ENCODE assay signal across 9 mouse cellular contexts in the genomic region with DNA sequence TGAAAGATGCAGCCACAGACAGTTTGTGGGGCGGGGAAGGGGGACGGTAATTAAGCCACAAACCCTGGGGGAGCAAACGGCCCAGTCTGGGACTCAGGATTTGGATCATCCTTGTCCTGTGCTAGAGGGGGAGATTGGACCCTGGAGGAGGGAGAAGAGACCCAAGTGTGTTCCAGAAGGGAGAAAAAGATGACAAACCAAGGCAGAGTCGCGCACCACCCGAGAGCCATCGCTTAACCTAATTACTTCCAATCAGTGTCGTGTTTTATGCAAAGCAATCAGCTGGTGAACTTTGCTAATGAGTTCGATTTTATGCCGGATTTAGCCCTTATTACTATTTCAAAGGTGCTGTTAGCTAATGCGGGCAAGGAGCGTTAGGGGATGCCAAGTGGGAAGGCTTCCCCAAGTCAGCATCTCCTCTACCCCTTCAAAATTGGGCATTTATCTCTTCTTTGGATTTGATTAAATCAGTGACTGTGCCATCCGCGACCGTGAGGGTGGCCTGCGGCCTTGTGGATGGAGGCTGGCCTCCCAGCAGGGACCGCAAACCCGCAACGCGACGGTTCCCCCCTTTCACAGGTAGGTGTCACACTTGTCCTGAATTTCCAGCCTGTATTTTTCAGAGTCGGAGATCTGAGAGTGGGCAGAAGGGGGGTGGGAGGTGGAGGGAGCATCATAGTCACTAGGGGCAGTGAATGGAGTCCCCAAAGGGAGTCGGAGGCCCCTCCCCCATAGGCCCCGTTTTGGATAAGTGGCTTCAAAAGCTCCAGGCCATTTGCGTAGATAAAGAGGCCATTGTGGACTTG. TPM values are rescaled to one million over a fixed set of nuclear protein-coding genes. Genes with fewer than 3 reads are reported as not detected.
DNase-seq lines count a peak whose midpoint lies in the region; ATAC-seq and TF ChIP-seq lines count a peak whose summit lies in the region.
"Had no signal": no experiment of that assay in that cellular context is flagged by ENCODE, and none has a peak within 500 bp of the region (broad histone marks: within the 10 kb centered on the region; RNA-seq: fewer than 3 reads in every experiment).

No protein-coding gene starts in this region.

- ATAC-seq in forebrain, embryonic 14.5 days: 0 out of 2 replicates have a peak, but pooled peaks have one; percentile 21
- no peak for ATAC-seq in kidney, embryonic 16.5 days (ENCODE audit: low FRiP score, low TSS enrichment)
- no peak for ATAC-seq in stomach, embryonic 15.5 days (ENCODE audit: insufficient read depth, low FRiP score, low read depth)
- ATAC-seq: Patski had no signal

- H3K27me3 ChIP-seq in forebrain, embryonic 14.5 days (replicated peaks; ENCODE audit: control insufficient read depth, insufficient read depth, low read length): peaks cover 89% of the 10 kb centered on the region
- peaks cover 88% of the 10 kb centered on the region for H3K27me3 ChIP-seq in kidney, embryonic 16.5 days (ENCODE audit: insufficient read depth, low read length)
- H3K27me3 ChIP-seq in stomach, embryonic 15.5 days (replicated peaks): peaks cover 88% of the 10 kb centered on the region
- H3K27me3 ChIP-seq: Patski had no signal

- TF ChIP-seq CTCF in layer of hippocampus, adult 2 months (conservative IDR thresholded peaks at IDR 0.05): peak; percentile 64

- no peaks in the 10 kb centered on the region for H3K9me3 ChIP-seq in forebrain, embryonic 14.5 days (replicated peaks; ENCODE audit: control insufficient read depth, low read length)
- no peaks in the 10 kb centered on the region for H3K9me3 ChIP-seq in kidney, embryonic 16.5 days (ENCODE audit: low read length)
- no peaks in the 10 kb centered on the region for H3K9me3 ChIP-seq in stomach, embryonic 15.5 days

- H3K4me2 ChIP-seq in forebrain, embryonic 14.5 days (ENCODE audit: low read length): no peak overlapping the region
- H3K4me2 ChIP-seq in kidney, embryonic 16.5 days (replicated peaks; ENCODE audit: low read depth, low read length): peak overlapping the region; percentile 25; the same call in 1 of the 2 replicates
- peak overlapping the region; percentile 32; the same call in 1 of the 2 replicates for H3K4me2 ChIP-seq in stomach, embryonic 15.5 days

- no peak for DNase-seq in layer of hippocampus, adult 2 months (ENCODE audit: low spot score in 2 of 2)
- no peak for DNase-seq in layer of hippocampus, adult 9-10 months (ENCODE audit: low spot score)
- peak; percentile 79 to 81 for DNase-seq in cerebellum, postnatal 10 days
- peak; percentile 75 for DNase-seq in forebrain, embryonic 14.5 days (ENCODE audit: low spot score)
- peak; percentile 74 to 76 for DNase-seq in lung, postnatal 4 days
- no peak for DNase-seq in ovary, postnatal 14 days (ENCODE audit: low spot score)

- no peak overlapping the region for H3K27ac ChIP-seq in layer of hippocampus, adult 2 months
- no peak overlapping the region for H3K27ac ChIP-seq in forebrain, embryonic 14.5 days (ENCODE audit: low read depth, low read length)
- no peak overlapping the region for H3K27ac ChIP-seq in kidney, embryonic 16.5 days (ENCODE audit: low read length)
- H3K27ac ChIP-seq in stomach, embryonic 15.5 days: 0 out of 2 replicates have a peak overlapping the region, but pooled peaks have one; percentile 0

- no peaks in the 10 kb centered on the region for H3K36me3 ChIP-seq in forebrain, embryonic 14.5 days (ENCODE audit: control insufficient read depth, insufficient read depth, low read length)
- no peaks in the 10 kb centered on the region for H3K36me3 ChIP-seq in kidney, embryonic 16.5 days (ENCODE audit: insufficient read depth, low read length)
- no peaks in the 10 kb centered on the region for H3K36me3 ChIP-seq in stomach, embryonic 15.5 days

- peaks cover 8% of the 10 kb centered on the region for H3K4me1 ChIP-seq in forebrain, embryonic 14.5 days (ENCODE audit: control insufficient read depth, insufficient read depth, low read length)
- peaks cover 28% of the 10 kb centered on the region for H3K4me1 ChIP-seq in kidney, embryonic 16.5 days (ENCODE audit: insufficient read depth, low read length)
- H3K4me1 ChIP-seq in stomach, embryonic 15.5 days: peaks cover 40% of the 10 kb centered on the region

- no peak overlapping the region for H3K9ac ChIP-seq in forebrain, embryonic 14.5 days (ENCODE audit: low read length)
- H3K9ac ChIP-seq in kidney, embryonic 16.5 days (replicated peaks; ENCODE audit: low read length): no peak overlapping the region
- H3K9ac ChIP-seq in stomach, embryonic 15.5 days: no peak overlapping the region

- under 1% methylated on average over 25 of the region's 25 CpGs for WGBS in forebrain, embryonic 14.5 days
- 7% methylated on average over 25 of the region's 25 CpGs for WGBS in kidney, embryonic 16.5 days
- WGBS in stomach, embryonic 15.5 days: 6% methylated on average over 25 of the region's 25 CpGs

- no peak overlapping the region for H3K4me3 ChIP-seq in layer of hippocampus, adult 2 months
- H3K4me3 ChIP-seq in forebrain, embryonic 14.5 days (ENCODE audit: low read depth, low read length): no peak overlapping the region
- peak overlapping the region; percentile 28 for H3K4me3 ChIP-seq in kidney, embryonic 16.5 days (ENCODE audit: low read length)
- H3K4me3 ChIP-seq in stomach, embryonic 15.5 days (replicated peaks): no peak overlapping the region; the same call in 1 of the 2 replicates

RNA-seq across cellular contexts. Expression of gene Irx5, which starts 4.3 kb away (rescaled TPM):
- under 1 TPM in 1 of 2 experiments, not detected in 1; 0.18 TPM for total RNA-seq in layer of hippocampus, adult 2 months (2021)
- 1.3 and 2.0 TPM in 2 replicates for polyA plus RNA-seq in forebrain, embryonic 14.5 days (2014; fragmentation: Nextera tagmentation; extraction: Ambion mirVana)
- polyA plus RNA-seq in kidney, embryonic 16.5 days (2015; fragmentation: Nextera tagmentation; extraction: Ambion mirVana): 1.4 and 2.6 TPM in 2 replicates
- 1.7 and 3.5 TPM in 2 replicates for polyA plus RNA-seq in stomach, embryonic 15.5 days (2015; fragmentation: Nextera tagmentation; extraction: Ambion mirVana)

Comparison
In these comparisons a context has a peak if more than half of its experiments do, and no peak if none do; other contexts are left out.
1. DNase-seq: peak in cerebellum, postnatal 10 days (2 of 2), forebrain, embryonic 14.5 days (single experiment) and lung, postnatal 4 days (2 of 2); none in layer of hippocampus, adult 2 months (0 of 2), layer of hippocampus, adult 9-10 months (single experiment) and ovary, postnatal 14 days (single experiment).